Mouse (Mus musculus) forebrain, embryonic 16.5 days (tissue): ENCODE results near the gene Rasa4. TPM values are rescaled to one million over a fixed set of nuclear protein-coding genes. Genes with fewer than 3 reads are reported as not detected.
"Not testable (repeated sequence)": the region's sequence is repeated elsewhere in the genome, so short reads cannot be mapped to it uniquely, and the experiment has no call there.

ENCODE experiments used
- ATAC-seq: fragments of 200-750 bp; cut with Nextera tagmentation; 2 replicates; pipeline ENCODE4 v1.8.0; 2017; ENCODE audit warnings: mild to moderate bottlenecking, moderate library complexity
- H3K27ac ChIP-seq: fragments of 300-500 bp; sonication (generic); 2 replicates; pipeline ENCODE4 v1.5.1; 2014; ENCODE audit warnings: low read length, control low read depth
- H3K27me3 ChIP-seq: fragments of 300-500 bp; sonication (generic); replicated peaks from 2 replicates; pipeline ENCODE4 v1.6.1; 2014; ENCODE audit warnings: low read length; ENCODE audit not compliant: control insufficient read depth, insufficient read depth
- H3K36me3 ChIP-seq: fragments of 300-500 bp; sonication (generic); 2 replicates; pipeline ENCODE4 v1.6.1; 2014; ENCODE audit not compliant: control insufficient read depth, insufficient read depth
- H3K4me1 ChIP-seq: fragments of 300-500 bp; sonication (generic); replicated peaks from 2 replicates; pipeline ENCODE4 v1.6.1; 2014; ENCODE audit warnings: low read length; ENCODE audit not compliant: control insufficient read depth, insufficient read depth
- H3K4me2 ChIP-seq: fragments of 300-500 bp; sonication (generic); 2 replicates; pipeline ENCODE4 v1.6.1; 2014; ENCODE audit warnings: mild to moderate bottlenecking, low read length, control low read depth
- H3K4me3 ChIP-seq: fragments of 300-500 bp; sonication (generic); replicated peaks from 2 replicates; pipeline ENCODE4 v1.5.1; 2014; ENCODE audit warnings: mild to moderate bottlenecking, low read length, control low read depth
- H3K9ac ChIP-seq: fragments of 300-500 bp; sonication (generic); replicated peaks from 2 replicates; pipeline ENCODE4 v1.6.1; 2014; ENCODE audit warnings: low read depth, low read length, control low read depth
- H3K9me3 ChIP-seq: fragments of 300-500 bp; sonication (generic); 2 replicates; pipeline ENCODE4 v1.6.1; 2016; ENCODE audit warnings: low read length; ENCODE audit not compliant: control insufficient read depth
- WGBS: fragments of 180-500 bp; shearing (Covaris S2); extraction: QIAGEN DNeasy Blood & Tissue Kit; methylation state at CpG from one replicate; pipeline ENCODE4 v1.1.7; 2014; 5-methylcytosine and 5-hydroxymethylcytosine counted together
- polyA plus RNA-seq: library from polyadenylated mRNA; unstranded; fragments of >200 nt; fragmentation: Nextera tagmentation; extraction: Ambion mirVana; gene quantifications from 2 replicates; pipeline ENCODE4 v1.2.1, GENCODE M21; 2015

The Rasa4 gene
- polyA plus RNA-seq, 1 experiment from 2014 or later = 9.1 TPM

GRCm38 (mm10) chr5:136061567-136061966 is 22.1 kb upstream of the Rasa4 start:
- Histone ChIP-seq H3K4me1 (no peaks in the 10 kb centered on the region), H3K9me3 (no peaks in the 10 kb centered on the region), H3K36me3 (no peaks in the 10 kb centered on the region), H3K9ac (no peak overlapping the region), H3K27ac (no peak overlapping the region), H3K4me2 (no peak overlapping the region), H3K27me3 (no peaks in the 10 kb centered on the region), H3K4me3 (no peak overlapping the region)
- WGBS = 10% methylated on average over 12 of the region's 12 CpGs
- no peak for ATAC-seq

DNA sequence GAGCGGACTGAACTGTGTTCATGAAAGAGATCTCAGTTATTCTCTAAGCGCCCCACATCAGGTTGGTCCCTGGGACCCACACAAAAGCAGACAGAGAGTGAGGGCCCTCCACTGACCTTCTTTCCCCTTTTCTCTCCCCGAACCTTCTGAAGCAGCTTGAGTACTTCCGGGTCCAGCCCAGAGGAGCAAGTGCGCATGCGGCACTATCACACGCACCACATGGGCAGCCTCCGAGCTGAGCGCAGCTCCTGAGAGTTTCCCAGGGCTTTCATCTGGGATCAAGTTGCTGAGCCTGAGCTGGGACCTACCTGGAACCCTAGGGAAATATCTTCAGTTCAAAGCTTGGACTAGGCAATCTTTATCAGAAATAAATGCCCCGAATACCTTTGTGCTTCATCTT is 19.8 kb upstream of the Rasa4 start:
- Histone ChIP-seq H3K4me1 (no peaks in the 10 kb centered on the region), H3K9ac (no peak overlapping the region), H3K4me3 (no peak overlapping the region), H3K27me3 (no peaks in the 10 kb centered on the region), H3K9me3 (no peaks in the 10 kb centered on the region), H3K27ac (no peak overlapping the region), H3K36me3 (no peaks in the 10 kb centered on the region), H3K4me2 (no peak overlapping the region)
- WGBS = 88% methylated on average over 10 of the region's 10 CpGs
- no peak for ATAC-seq

- not testable (repeated sequence) for H3K27ac ChIP-seq, H3K27me3 ChIP-seq, H3K9ac ChIP-seq, H3K4me1 ChIP-seq, H3K36me3 ChIP-seq, H3K9me3 ChIP-seq, H3K4me2 ChIP-seq, ATAC-seq, H3K4me3 ChIP-seq
- WGBS = 79% methylated on average over 10 of the region's 11 CpGs
Observed at GRCm38 (mm10) chr5:136066404-136067148, 17.1 kb upstream of the Rasa4 start.

GRCm38 (mm10) chr5:136069411-136069810 is 14.3 kb upstream of the Rasa4 start:
- Histone ChIP-seq H3K27me3 (no peaks in the 10 kb centered on the region), H3K4me3 (no peak overlapping the region), H3K27ac (no peak overlapping the region), H3K9ac (no peak overlapping the region), H3K36me3 (no peaks in the 10 kb centered on the region), H3K4me2 (no peak overlapping the region), H3K4me1 (no peaks in the 10 kb centered on the region), H3K9me3 (no peaks in the 10 kb centered on the region)
- WGBS = 83% methylated on average over 2 of the region's 2 CpGs
- no peak for ATAC-seq

- WGBS = 53% methylated on average over 6 of the region's 6 CpGs
- Histone ChIP-seq H3K9me3 (no peaks in the 10 kb centered on the region), H3K4me2 (no peak overlapping the region), H3K9ac (no peak overlapping the region), H3K4me3 (no peak overlapping the region), H3K4me1 (peaks cover 9% of the 10 kb centered on the region), H3K27ac (no peak overlapping the region), H3K27me3 (no peaks in the 10 kb centered on the region), H3K36me3 (no peaks in the 10 kb centered on the region)
- ATAC-seq = no peak
Observed at GRCm38 (mm10) chr5:136073051-136073450, 10.7 kb upstream of the Rasa4 start.

DNA sequence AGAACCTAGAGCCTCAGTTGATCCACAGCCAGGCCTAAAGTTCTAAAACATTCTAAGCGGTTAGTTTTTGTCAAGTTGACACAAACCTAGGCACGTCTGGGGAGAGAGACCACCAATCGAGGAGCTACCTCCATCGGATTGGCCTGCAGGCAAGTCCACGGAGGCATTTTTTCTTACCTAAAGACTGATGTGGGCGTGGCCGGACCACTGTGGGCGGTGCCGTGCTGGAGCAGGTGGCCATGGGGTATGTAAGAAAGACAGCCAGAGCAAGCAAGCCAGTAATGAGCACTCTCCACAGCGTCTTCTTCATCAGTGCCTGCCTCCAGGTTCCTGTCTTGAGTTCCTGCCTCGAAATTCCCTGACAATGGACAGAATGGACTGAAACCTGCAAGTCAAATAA is 10.2 kb upstream of the Rasa4 start:
- 65% methylated on average over 11 of the region's 11 CpGs for WGBS
- Histone ChIP-seq H3K9ac (no peak overlapping the region), H3K36me3 (no peaks in the 10 kb centered on the region), H3K4me1 (peaks cover 9% of the 10 kb centered on the region), H3K27ac (no peak overlapping the region), H3K27me3 (no peaks in the 10 kb centered on the region), H3K4me3 (no peak overlapping the region), H3K4me2 (no peak overlapping the region), H3K9me3 (no peaks in the 10 kb centered on the region)
- ATAC-seq = no peak

DNA sequence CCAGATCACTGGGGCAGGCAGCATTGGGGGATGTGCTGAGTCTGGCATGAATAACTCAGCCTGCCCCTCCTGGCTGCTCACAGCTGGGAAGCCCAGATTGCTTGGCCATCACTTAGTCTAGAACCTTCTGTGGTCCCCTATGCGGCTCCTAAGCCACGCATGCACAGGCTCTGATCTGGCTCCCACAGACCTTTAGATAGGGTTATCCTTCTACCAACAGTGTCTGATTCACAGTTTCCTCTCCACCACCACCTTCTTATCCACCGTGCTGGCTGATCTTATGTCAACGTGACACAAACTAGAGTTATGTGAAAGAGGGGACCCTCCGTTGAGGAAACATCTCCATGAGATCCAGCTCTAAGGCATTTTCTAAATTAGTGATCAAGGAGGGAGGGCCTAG is 8.6 kb upstream of the Rasa4 start:
- 94% methylated on average over 5 of the region's 5 CpGs for WGBS
- ATAC-seq = no peak

GRCm38 (mm10) chr5:136076284-136076683 is 7.4 kb upstream of the Rasa4 start:
- H3K4me3 ChIP-seq = no peak overlapping the region
- no peak overlapping the region for H3K9ac ChIP-seq
- no peaks in the 10 kb centered on the region for H3K9me3 ChIP-seq
- no peaks in the 10 kb centered on the region for H3K36me3 ChIP-seq
- H3K4me1 ChIP-seq = peaks cover 9% of the 10 kb centered on the region
- no peak overlapping the region for H3K4me2 ChIP-seq
- H3K27ac ChIP-seq = no peak overlapping the region
- H3K27me3 ChIP-seq = no peaks in the 10 kb centered on the region
- no peak for ATAC-seq
- 26% methylated on average over 7 of the region's 7 CpGs for WGBS

More for the DNA sequence above, 8.6 kb upstream of the Rasa4 start:
- Histone ChIP-seq H3K4me1 (peaks cover 9% of the 10 kb centered on the region), H3K9me3 (no peaks in the 10 kb centered on the region), H3K27me3 (no peaks in the 10 kb centered on the region), H3K9ac (no peak overlapping the region), H3K36me3 (no peaks in the 10 kb centered on the region), H3K4me2 (no peak overlapping the region), H3K4me3 (no peak overlapping the region), H3K27ac (no peak overlapping the region)

DNA sequence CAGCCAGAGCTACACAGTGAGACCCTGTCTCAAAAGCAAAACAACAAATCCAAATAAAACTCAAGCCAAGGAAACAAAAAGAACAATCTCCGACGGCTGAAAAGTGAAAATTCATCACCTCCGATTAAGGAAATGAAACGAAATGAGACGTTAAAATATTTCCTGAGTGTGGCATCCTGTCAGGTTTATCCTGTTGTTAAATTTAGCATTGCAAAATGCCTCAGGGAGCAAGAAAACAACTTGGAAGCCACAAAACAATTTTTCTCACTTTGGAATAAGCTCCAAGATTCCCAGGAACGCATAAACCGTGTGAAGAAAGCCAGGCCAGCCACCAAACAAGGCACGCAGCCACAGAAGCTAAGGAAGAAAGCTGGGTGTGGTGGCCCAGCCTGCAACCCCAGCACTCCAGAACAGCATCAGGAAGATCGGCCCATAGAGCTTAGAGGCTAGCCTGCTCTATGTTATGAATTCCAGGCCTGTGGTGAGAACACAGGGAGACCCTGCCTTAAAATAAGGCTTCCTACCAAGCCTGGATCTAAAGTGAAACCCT is 6.6 kb upstream of the Rasa4 start:
- peaks cover 9% of the 10 kb centered on the region for H3K4me1 ChIP-seq
- H3K9ac ChIP-seq = no peak overlapping the region
- WGBS = 77% methylated on average over 9 of the region's 9 CpGs
- H3K27ac ChIP-seq = no peak overlapping the region
- H3K9me3 ChIP-seq = no peaks in the 10 kb centered on the region
- no peak overlapping the region for H3K4me3 ChIP-seq
- no peak for ATAC-seq
- no peak overlapping the region for H3K4me2 ChIP-seq
- no peaks in the 10 kb centered on the region for H3K36me3 ChIP-seq
- no peaks in the 10 kb centered on the region for H3K27me3 ChIP-seq
